8 mouse cellular contexts compared by ENCODE assay signal in genomic region chr7:133775796-133776625, GRCm38 (mm10). TPM values are rescaled to one million over a fixed set of nuclear protein-coding genes. Genes with fewer than 3 reads are reported as not detected.
DNase-seq lines count a peak whose midpoint lies in the region; ATAC-seq lines count a peak whose summit lies in the region.

No protein-coding gene starts in this region.

- WGBS in forebrain, embryonic 13.5 days = 4% methylated on average over 35 of the region's 38 CpGs
- WGBS in hindbrain, embryonic 14.5 days = 4% methylated on average over 32 of the region's 38 CpGs
- 6% methylated on average over 38 of the region's 38 CpGs for WGBS in liver, embryonic 12.5 days (ENCODE audit: insufficient replicate concordance)
- 2% methylated on average over 38 of the region's 38 CpGs for WGBS in neural tube, embryonic 14.5 days

- peak overlapping the region; percentile 81 for H3K4me2 ChIP-seq in forebrain, embryonic 13.5 days
- H3K4me2 ChIP-seq in hindbrain, embryonic 14.5 days (replicated peaks) = peak overlapping the region; percentile 75
- peak overlapping the region; percentile 81 for H3K4me2 ChIP-seq in liver, embryonic 12.5 days
- H3K4me2 ChIP-seq in neural tube, embryonic 14.5 days (ENCODE audit: low read depth, low read length) = peak overlapping the region; percentile 85

- no peaks in the 10 kb centered on the region for H3K27me3 ChIP-seq in forebrain, embryonic 13.5 days
- no peaks in the 10 kb centered on the region for H3K27me3 ChIP-seq in hindbrain, embryonic 14.5 days (ENCODE audit: control insufficient read depth, insufficient read depth, low read length)
- 0 out of 2 replicates have a peak, but pooled peaks cover 3% of the 10 kb centered on the region for H3K27me3 ChIP-seq in liver, embryonic 12.5 days (replicated peaks)
- H3K27me3 ChIP-seq in neural tube, embryonic 14.5 days (ENCODE audit: control insufficient read depth, insufficient read depth, low read length) = no peaks in the 10 kb centered on the region

- H3K36me3 ChIP-seq in forebrain, embryonic 13.5 days (ENCODE audit: poor library complexity, severe bottlenecking) = no peaks in the 10 kb centered on the region
- H3K36me3 ChIP-seq in hindbrain, embryonic 14.5 days (replicated peaks; ENCODE audit: control insufficient read depth, insufficient read depth) = no peaks in the 10 kb centered on the region
- no peaks in the 10 kb centered on the region for H3K36me3 ChIP-seq in liver, embryonic 12.5 days
- H3K36me3 ChIP-seq in neural tube, embryonic 14.5 days (ENCODE audit: control insufficient read depth, insufficient read depth, low read length) = no peaks in the 10 kb centered on the region

- peak overlapping the region; percentile 85 for H3K4me3 ChIP-seq in forebrain, embryonic 13.5 days
- peak overlapping the region; percentile 71 for H3K4me3 ChIP-seq in hindbrain, embryonic 14.5 days (replicated peaks; ENCODE audit: low read length)
- H3K4me3 ChIP-seq in liver, embryonic 12.5 days = peak overlapping the region; percentile 89
- H3K4me3 ChIP-seq in neural tube, embryonic 14.5 days (ENCODE audit: low read depth, low read length) = peak overlapping the region; percentile 77

- no peaks in the 10 kb centered on the region for H3K9me3 ChIP-seq in forebrain, embryonic 13.5 days (replicated peaks)
- H3K9me3 ChIP-seq in hindbrain, embryonic 14.5 days (ENCODE audit: control insufficient read depth, low read length) = no peaks in the 10 kb centered on the region
- H3K9me3 ChIP-seq in liver, embryonic 12.5 days (replicated peaks) = no peaks in the 10 kb centered on the region
- no peaks in the 10 kb centered on the region for H3K9me3 ChIP-seq in neural tube, embryonic 14.5 days (ENCODE audit: control insufficient read depth, low read length)

- no peak overlapping the region for H3K27ac ChIP-seq in forebrain, embryonic 13.5 days
- no peak overlapping the region for H3K27ac ChIP-seq in hindbrain, embryonic 14.5 days
- peak overlapping the region; percentile 80 for H3K27ac ChIP-seq in liver, embryonic 12.5 days
- no peak overlapping the region for H3K27ac ChIP-seq in neural tube, embryonic 14.5 days (ENCODE audit: low read depth, low read length)

- peak overlapping the region; percentile 85 for H3K9ac ChIP-seq in forebrain, embryonic 13.5 days
- H3K9ac ChIP-seq in hindbrain, embryonic 14.5 days = peak overlapping the region; percentile 74
- H3K9ac ChIP-seq in liver, embryonic 12.5 days = peak overlapping the region; percentile 83
- peak overlapping the region; percentile 76 for H3K9ac ChIP-seq in neural tube, embryonic 14.5 days (replicated peaks; ENCODE audit: low read depth, low read length)

- peak; percentile 14; the same call in 1 of the 2 replicates for ATAC-seq in forebrain, embryonic 13.5 days
- ATAC-seq in hindbrain, embryonic 14.5 days (ENCODE audit: low FRiP score) = peak; percentile 65
- peak; percentile 81 for ATAC-seq in liver, embryonic 12.5 days
- peak; percentile 59 for ATAC-seq in neural tube, embryonic 14.5 days (ENCODE audit: low read depth)

- peak; percentile 54 to 63 for DNase-seq in right cerebral cortex, postnatal 10 days (ENCODE audit: low spot score in 2 of 2)
- no peak for DNase-seq in right cerebral cortex, adult 2 months (ENCODE audit: low spot score in 2 of 2)
- DNase-seq in adrenal gland, adult 18-20 months (ENCODE audit: low spot score in 2 of 2) = peak; percentile 44 to 58
- no peak for DNase-seq in hindbrain, embryonic 14.5 days (ENCODE audit: low spot score)
- no peak for DNase-seq in thymus, postnatal 4 days

- peaks cover 13% of the 10 kb centered on the region for H3K4me1 ChIP-seq in forebrain, embryonic 13.5 days
- H3K4me1 ChIP-seq in hindbrain, embryonic 14.5 days (replicated peaks; ENCODE audit: control insufficient read depth, insufficient read depth, low read length) = peaks cover 14% of the 10 kb centered on the region
- H3K4me1 ChIP-seq in liver, embryonic 12.5 days = peaks cover 31% of the 10 kb centered on the region
- peaks cover 11% of the 10 kb centered on the region for H3K4me1 ChIP-seq in neural tube, embryonic 14.5 days (ENCODE audit: control insufficient read depth, insufficient read depth, low read length)

RNA-seq across cellular contexts. Expression of gene Fank1, which starts 0.7 kb away (rescaled TPM):
- under 1 TPM; 0.36 to 0.48 TPM for total RNA-seq in adrenal gland, adult 18-20 months (2021)
- polyA plus RNA-seq in forebrain, embryonic 13.5 days (2015; fragmentation: Nextera tagmentation; extraction: Ambion mirVana) = 1.8 and 2.9 TPM in 2 replicates
- 4.7 and 6.1 TPM in 2 replicates for polyA plus RNA-seq in hindbrain, embryonic 14.5 days (2014; fragmentation: Nextera tagmentation; extraction: Ambion mirVana)
- polyA plus RNA-seq in liver, embryonic 12.5 days (2016; fragmentation: Nextera tagmentation; extraction: Ambion mirVana) = 0.10 and 0.26 TPM in 2 replicates
- 2.0 and 3.7 TPM in 2 replicates for polyA plus RNA-seq in neural tube, embryonic 14.5 days (2014; fragmentation: Nextera tagmentation; extraction: Ambion mirVana)

RNA-seq across cellular contexts. Expression of gene Dhx32, which starts 6.5 kb away (rescaled TPM):
- total RNA-seq in adrenal gland, adult 18-20 months (2021) = 10 to 100 TPM; 62.4 to 67.4 TPM
- 45.7 and 52.3 TPM in 2 replicates for polyA plus RNA-seq in forebrain, embryonic 13.5 days (2015; fragmentation: Nextera tagmentation; extraction: Ambion mirVana)
- 38.4 and 45.1 TPM in 2 replicates for polyA plus RNA-seq in hindbrain, embryonic 14.5 days (2014; fragmentation: Nextera tagmentation; extraction: Ambion mirVana)
- 18.0 and 18.4 TPM in 2 replicates for polyA plus RNA-seq in liver, embryonic 12.5 days (2016; fragmentation: Nextera tagmentation; extraction: Ambion mirVana)
- 35.0 and 41.0 TPM in 2 replicates for polyA plus RNA-seq in neural tube, embryonic 14.5 days (2014; fragmentation: Nextera tagmentation; extraction: Ambion mirVana)

Comparison
In these comparisons a context has a peak if more than half of its experiments do, and no peak if none do; other contexts are left out.
1. DNase-seq: peak in right cerebral cortex, postnatal 10 days (2 of 2) and adrenal gland, adult 18-20 months (2 of 2); none in right cerebral cortex, adult 2 months (0 of 2), hindbrain, embryonic 14.5 days (single experiment) and thymus, postnatal 4 days (single experiment).
2. ATAC-seq: peak in every context shown above with its lines; median percentile 81 in liver, embryonic 12.5 days; 65 in hindbrain, embryonic 14.5 days; 59 in neural tube, embryonic 14.5 days; 14 in forebrain, embryonic 13.5 days.
3. Peak in every context shown above with its lines, with median percentiles within 50 percentile points of each other: H3K4me2 ChIP-seq, H3K4me3 ChIP-seq and H3K9ac ChIP-seq.